Mouse (Mus musculus): ENCODE results near the gene Cpn2. TPM values are rescaled to one million over a fixed set of nuclear protein-coding genes. Genes with fewer than 3 reads are reported as not detected.

Cpn2 gene
- polyA plus RNA-seq, 1 experiment = 0.52 TPM

DNA sequence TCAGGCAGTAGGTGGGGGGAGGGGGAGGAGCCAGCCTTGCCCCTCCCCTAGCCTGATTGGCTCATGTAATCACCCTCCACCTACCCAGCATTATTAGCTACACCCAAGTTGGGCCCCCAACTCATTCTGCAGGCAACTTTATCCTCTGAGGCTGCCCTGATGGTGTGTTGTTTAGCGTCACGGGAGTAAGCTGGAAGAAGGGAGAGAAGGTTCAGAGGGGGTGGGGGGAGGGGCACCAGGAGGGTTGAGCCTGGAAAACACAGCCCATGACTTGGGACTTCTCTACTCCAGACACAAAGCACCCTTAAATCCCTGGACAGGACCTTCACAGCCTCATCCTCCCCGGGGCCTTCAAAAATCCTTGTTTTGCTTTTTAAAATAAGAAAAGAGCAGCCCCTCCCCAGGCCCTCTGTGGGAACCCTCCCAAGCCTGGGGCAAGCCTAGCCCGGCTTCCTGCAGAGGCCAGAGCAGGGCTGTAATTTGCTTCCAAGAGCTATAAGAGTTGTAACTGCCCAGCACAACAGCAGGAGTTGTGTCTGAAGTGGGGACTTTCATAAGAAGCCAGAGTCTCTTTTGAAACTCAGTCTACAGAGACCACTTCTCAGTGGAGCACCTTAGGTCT, 13.5 kb upstream of the Cpn2 start:
- Histone ChIP-seq H3K4me3 (ENCODE audit: insufficient read depth, low read depth, low read length) (no peak overlapping the region), H3K27ac (ENCODE audit: insufficient read depth, low read depth, low read length) (no peak overlapping the region), H3K4me1 (ENCODE audit: control insufficient read depth, insufficient read depth, low read length) (no peaks in the 10 kb centered on the region), H3K27me3 (replicated peaks; ENCODE audit: control insufficient read depth, insufficient read depth, low read length) (no peaks in the 10 kb centered on the region), H3K36me3 (ENCODE audit: control insufficient read depth, insufficient read depth, low read length) (no peaks in the 10 kb centered on the region)
- WGBS = 38% methylated on average over 4 of the region's 4 CpGs
- TF ChIP-seq CTCF (conservative IDR thresholded peaks at IDR 0.05; ENCODE audit: insufficient read depth, insufficient read length, low read depth, low read length) (no peak), POLR2A (IDR thresholded peaks at IDR 0.05; ENCODE audit: low read depth, low read length) (no peak)
- no peak for DNase-seq

DNA sequence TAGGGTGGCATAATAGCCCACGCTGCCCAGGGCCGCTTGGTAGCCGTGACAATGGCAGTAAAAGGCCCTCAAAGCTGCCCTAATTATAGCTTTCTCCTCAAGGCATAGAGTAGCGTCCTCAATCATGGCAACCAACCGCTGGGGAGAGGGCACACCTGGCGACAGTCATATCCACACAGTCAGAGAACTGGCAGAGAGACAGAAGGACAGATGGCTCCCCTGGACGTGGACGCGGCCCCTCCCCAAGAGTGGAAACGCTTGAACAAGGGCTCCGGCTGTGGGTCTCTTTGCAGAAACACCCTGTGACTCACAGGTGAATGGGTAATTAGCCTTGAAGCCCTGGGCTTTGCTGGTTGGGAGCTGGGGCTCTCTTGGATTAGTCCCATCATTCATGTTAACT, 11.1 kb upstream of the Cpn2 start:
- Histone ChIP-seq H3K27ac (ENCODE audit: insufficient read depth, low read depth, low read length) (no peak overlapping the region), H3K4me3 (ENCODE audit: insufficient read depth, low read depth, low read length) (no peak overlapping the region), H3K36me3 (ENCODE audit: control insufficient read depth, insufficient read depth, low read length) (no peaks in the 10 kb centered on the region), H3K4me1 (ENCODE audit: control insufficient read depth, insufficient read depth, low read length) (no peaks in the 10 kb centered on the region), H3K27me3 (replicated peaks; ENCODE audit: control insufficient read depth, insufficient read depth, low read length) (no peaks in the 10 kb centered on the region)
- 76% methylated on average over 11 of the region's 11 CpGs for WGBS
- DNase-seq = no peak
- TF ChIP-seq CTCF (conservative IDR thresholded peaks at IDR 0.05; ENCODE audit: insufficient read depth, insufficient read length, low read depth, low read length) (no peak), POLR2A (IDR thresholded peaks at IDR 0.05; ENCODE audit: low read depth, low read length) (no peak)

DNA sequence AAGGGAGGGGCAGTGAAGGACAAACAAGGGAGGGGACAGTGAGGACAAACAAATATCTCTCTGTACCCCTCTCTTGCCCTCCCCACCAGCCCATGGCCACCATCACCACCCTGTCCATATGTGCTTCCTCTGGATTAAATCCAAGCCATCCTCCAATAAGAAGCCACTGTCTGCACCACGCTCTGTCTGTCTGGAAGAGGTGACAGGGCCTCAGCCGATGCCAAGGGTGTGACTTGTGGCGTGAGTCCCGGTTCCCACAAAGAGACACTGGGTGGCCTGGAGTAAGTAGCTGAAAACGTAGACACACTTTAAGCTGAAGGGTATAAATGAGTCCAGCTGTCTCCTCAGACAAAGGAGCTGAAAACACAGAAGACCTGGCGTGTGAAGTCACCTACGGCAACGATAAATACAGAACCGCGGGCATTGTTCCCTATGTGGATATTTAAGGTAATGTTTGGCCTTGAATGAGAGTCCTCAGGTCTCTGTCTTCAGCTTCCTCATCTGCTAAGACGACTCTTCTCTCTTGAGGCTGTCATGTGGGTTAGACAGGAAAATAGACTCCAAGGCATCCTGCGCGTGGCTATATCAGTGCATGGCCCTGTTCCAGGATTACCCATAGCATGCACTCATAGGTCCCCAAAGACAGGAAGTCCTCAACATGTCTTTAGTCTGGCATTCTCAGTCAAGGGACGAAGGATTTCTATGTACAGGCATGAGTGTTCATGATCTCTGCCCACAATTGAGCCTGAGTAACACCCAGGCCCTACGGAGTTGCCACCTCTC, 8.4 kb upstream of the Cpn2 start:
- no peak for TF ChIP-seq CTCF (conservative IDR thresholded peaks at IDR 0.05; ENCODE audit: insufficient read depth, insufficient read length, low read depth, low read length)
- no peak for TF ChIP-seq POLR2A (IDR thresholded peaks at IDR 0.05; ENCODE audit: low read depth, low read length)
- no peak overlapping the region for H3K4me3 ChIP-seq (ENCODE audit: insufficient read depth, low read depth, low read length)
- H3K27me3 ChIP-seq (replicated peaks; ENCODE audit: control insufficient read depth, insufficient read depth, low read length) = no peaks in the 10 kb centered on the region
- H3K36me3 ChIP-seq (ENCODE audit: control insufficient read depth, insufficient read depth, low read length) = no peaks in the 10 kb centered on the region
- H3K27ac ChIP-seq (ENCODE audit: insufficient read depth, low read depth, low read length) = no peak overlapping the region
- no peak for DNase-seq
- 83% methylated on average over 15 of the region's 15 CpGs for WGBS
- H3K4me1 ChIP-seq (ENCODE audit: control insufficient read depth, insufficient read depth, low read length) = no peaks in the 10 kb centered on the region

DNA sequence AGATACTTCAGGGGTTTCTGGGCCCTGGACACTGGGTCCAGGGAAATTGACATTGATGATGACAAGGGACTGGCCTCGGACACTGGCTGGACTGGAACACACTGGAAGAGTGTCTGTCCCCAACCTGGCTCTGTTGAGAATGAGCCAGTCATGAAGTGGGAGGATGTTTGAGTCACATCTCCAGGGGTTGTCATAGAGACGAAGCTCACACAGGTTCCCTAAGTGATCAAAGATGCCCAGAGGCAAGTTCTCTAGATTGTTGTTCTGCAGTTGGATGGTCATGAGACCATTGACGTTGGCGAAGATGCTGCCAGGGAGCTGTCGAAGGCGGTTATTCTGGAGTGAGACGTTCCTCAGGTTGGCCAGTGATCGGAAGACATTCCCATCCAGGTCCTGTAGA, 5.8 kb upstream of the Cpn2 start:
- no peaks in the 10 kb centered on the region for H3K36me3 ChIP-seq (ENCODE audit: control insufficient read depth, insufficient read depth, low read length)
- 94% methylated on average over 8 of the region's 8 CpGs for WGBS
- H3K4me3 ChIP-seq (ENCODE audit: insufficient read depth, low read depth, low read length) = no peak overlapping the region
- H3K27me3 ChIP-seq (replicated peaks; ENCODE audit: control insufficient read depth, insufficient read depth, low read length) = no peaks in the 10 kb centered on the region
- TF ChIP-seq CTCF (conservative IDR thresholded peaks at IDR 0.05; ENCODE audit: insufficient read depth, insufficient read length, low read depth, low read length) (no peak), POLR2A (IDR thresholded peaks at IDR 0.05; ENCODE audit: low read depth, low read length) (no peak)
- no peak for DNase-seq
- no peaks in the 10 kb centered on the region for H3K4me1 ChIP-seq (ENCODE audit: control insufficient read depth, insufficient read depth, low read length)
- H3K27ac ChIP-seq (ENCODE audit: insufficient read depth, low read depth, low read length) = no peak overlapping the region

DNA sequence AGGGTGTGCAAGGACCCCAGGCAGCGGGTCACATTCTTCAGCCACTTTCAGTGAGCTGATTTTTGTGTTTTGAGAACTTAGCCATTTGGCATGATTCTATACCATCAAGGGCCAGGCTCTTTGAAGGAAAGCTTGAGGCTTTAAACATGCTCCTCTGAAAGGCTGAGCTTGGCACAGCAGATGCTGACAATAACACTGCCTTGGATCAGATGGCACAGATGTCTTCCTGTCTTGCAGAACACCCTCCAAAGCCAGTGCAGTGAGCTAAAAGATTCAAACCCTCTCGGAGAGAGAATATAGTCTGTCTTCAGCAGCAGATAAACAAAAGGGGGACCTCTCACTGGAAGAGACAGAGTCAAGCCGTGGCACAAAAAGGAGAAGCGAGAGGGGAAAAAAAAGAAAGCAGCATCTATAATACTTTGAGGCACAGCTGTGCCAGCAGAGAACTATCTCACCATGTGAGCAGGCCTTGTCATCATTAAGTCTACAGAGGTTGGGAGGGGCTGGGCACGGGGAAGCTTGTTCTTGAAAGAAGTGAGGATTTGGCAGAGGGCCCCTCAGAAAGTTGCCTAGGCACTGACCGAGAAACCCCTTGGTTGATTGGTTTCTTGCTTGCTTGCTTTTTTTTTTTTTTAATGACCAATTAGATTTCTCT, 4.8 kb upstream of the Cpn2 start:
- 69% methylated on average over 6 of the region's 6 CpGs for WGBS
- Histone ChIP-seq H3K4me3 (ENCODE audit: insufficient read depth, low read depth, low read length) (no peak overlapping the region), H3K36me3 (ENCODE audit: control insufficient read depth, insufficient read depth, low read length) (no peaks in the 10 kb centered on the region), H3K27ac (ENCODE audit: insufficient read depth, low read depth, low read length) (no peak overlapping the region), H3K27me3 (replicated peaks; ENCODE audit: control insufficient read depth, insufficient read depth, low read length) (no peaks in the 10 kb centered on the region), H3K4me1 (ENCODE audit: control insufficient read depth, insufficient read depth, low read length) (no peaks in the 10 kb centered on the region)
- TF ChIP-seq POLR2A (IDR thresholded peaks at IDR 0.05; ENCODE audit: low read depth, low read length) (no peak), CTCF (conservative IDR thresholded peaks at IDR 0.05; ENCODE audit: insufficient read depth, insufficient read length, low read depth, low read length) (no peak)
- no peak for DNase-seq

DNA sequence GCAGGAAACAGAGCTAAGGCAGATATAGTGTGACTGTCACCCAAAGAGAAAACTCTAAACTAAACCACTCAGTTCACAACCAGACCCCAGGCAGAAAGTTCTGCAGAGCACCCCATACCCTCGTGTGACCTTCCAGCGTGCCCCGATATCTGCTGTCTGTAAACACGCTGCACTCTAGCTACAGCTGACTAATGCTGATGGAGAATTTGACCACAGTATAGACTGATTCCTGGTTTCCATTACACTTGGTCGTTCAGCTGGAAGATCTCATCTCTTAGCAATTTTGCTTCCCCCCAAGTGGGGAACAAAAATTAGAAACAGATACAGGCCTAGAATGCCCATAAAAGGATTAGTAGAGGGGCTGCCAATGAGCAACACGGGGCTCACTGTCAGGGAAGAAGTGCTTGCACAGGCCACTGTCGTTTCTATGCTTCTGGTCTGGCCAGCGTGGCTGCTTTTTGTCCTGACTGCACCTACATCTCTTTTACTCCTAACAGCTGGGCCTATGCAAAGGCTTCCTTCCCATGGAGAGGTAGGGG, 4.0 kb upstream of the Cpn2 start:
- 74% methylated on average over 8 of the region's 8 CpGs for WGBS
- no peak for TF ChIP-seq POLR2A (IDR thresholded peaks at IDR 0.05; ENCODE audit: low read depth, low read length)
- no peak for TF ChIP-seq CTCF (conservative IDR thresholded peaks at IDR 0.05; ENCODE audit: insufficient read depth, insufficient read length, low read depth, low read length)

DNA sequence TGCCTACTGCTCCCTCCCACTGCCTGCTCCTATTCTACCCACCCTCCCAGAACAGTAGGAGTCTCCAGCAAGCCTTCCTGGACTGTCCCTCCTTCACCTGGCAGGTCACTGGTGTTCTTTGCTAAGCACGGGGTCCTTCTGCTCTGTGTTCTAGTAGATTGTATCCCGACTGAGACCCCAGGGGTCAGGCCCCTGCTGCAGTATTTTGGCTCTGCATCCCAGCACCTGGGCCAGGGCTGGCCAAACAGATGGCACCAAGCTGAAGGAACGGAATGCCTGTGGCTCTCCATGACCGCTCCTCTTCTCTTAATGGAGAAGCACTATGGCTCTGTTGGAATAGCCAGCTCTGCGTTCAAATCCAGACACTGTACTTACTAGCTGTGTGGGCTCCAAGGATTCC, 738 bp downstream of the Cpn2 start:
- no peak for TF ChIP-seq CTCF (conservative IDR thresholded peaks at IDR 0.05; ENCODE audit: insufficient read depth, insufficient read length, low read depth, low read length)
- TF ChIP-seq POLR2A (IDR thresholded peaks at IDR 0.05; ENCODE audit: low read depth, low read length) = no peak
- H3K27me3 ChIP-seq (replicated peaks; ENCODE audit: control insufficient read depth, insufficient read depth, low read length) = no peaks in the 10 kb centered on the region
- no peak for DNase-seq
- no peaks in the 10 kb centered on the region for H3K4me1 ChIP-seq (ENCODE audit: control insufficient read depth, insufficient read depth, low read length)
- WGBS = 89% methylated on average over 5 of the region's 5 CpGs
- no peak overlapping the region for H3K4me3 ChIP-seq (ENCODE audit: insufficient read depth, low read depth, low read length)
- no peaks in the 10 kb centered on the region for H3K36me3 ChIP-seq (ENCODE audit: control insufficient read depth, insufficient read depth, low read length)
- no peak overlapping the region for H3K27ac ChIP-seq (ENCODE audit: insufficient read depth, low read depth, low read length)

More for the DNA sequence above, 4.0 kb upstream of the Cpn2 start:
- no peaks in the 10 kb centered on the region for H3K36me3 ChIP-seq (ENCODE audit: control insufficient read depth, insufficient read depth, low read length)
- H3K27ac ChIP-seq (ENCODE audit: insufficient read depth, low read depth, low read length) = no peak overlapping the region
- H3K27me3 ChIP-seq (replicated peaks; ENCODE audit: control insufficient read depth, insufficient read depth, low read length) = no peaks in the 10 kb centered on the region
- no peaks in the 10 kb centered on the region for H3K4me1 ChIP-seq (ENCODE audit: control insufficient read depth, insufficient read depth, low read length)
- no peak for DNase-seq
- H3K4me3 ChIP-seq (ENCODE audit: insufficient read depth, low read depth, low read length) = no peak overlapping the region

All from kidney, adult 2 months (tissue).